Mouse (Mus musculus) hindbrain, postnatal 0 days (tissue): ENCODE data around the gene Taok1. TPM values are rescaled to one million over a fixed set of nuclear protein-coding genes. Genes with fewer than 3 reads are reported as not detected.
"Not testable (repeated sequence)": the region's sequence is repeated elsewhere in the genome, so short reads cannot be mapped to it uniquely, and the experiment has no call there.

Experiments used
- ATAC-seq: fragments of 200-750 bp; cut with Nextera tagmentation; 2 replicates; pipeline ENCODE4 v1.8.0; 2017; ENCODE audit warnings: mild to moderate bottlenecking, moderate TSS enrichment, moderate library complexity
- DNase-seq: peaks from one replicate; pipeline ENCODE4 v3.0.0-alpha.2; 2015; ENCODE audit warnings: low spot score
- H3K27ac ChIP-seq: fragments of 300-500 bp; sonication (generic); 2 replicates; pipeline ENCODE4 v1.5.1; 2014; ENCODE audit warnings: mild to moderate bottlenecking
- H3K27me3 ChIP-seq: fragments of 300-500 bp; sonication (generic); 2 replicates; pipeline ENCODE4 v1.6.1; 2014; ENCODE audit warnings: low read length, mixed read lengths; ENCODE audit not compliant: insufficient read depth
- H3K36me3 ChIP-seq: fragments of 300-500 bp; sonication (generic); 2 replicates; pipeline ENCODE4 v1.6.1; 2014; ENCODE audit warnings: low read length, mixed read lengths; ENCODE audit not compliant: insufficient read depth
- H3K4me1 ChIP-seq: fragments of 300-500 bp; sonication (generic); 2 replicates; pipeline ENCODE4 v1.6.1; 2014; ENCODE audit warnings: antibody characterized with exemption, low read length, mixed read lengths; ENCODE audit not compliant: insufficient read depth
- H3K4me2 ChIP-seq: fragments of 300-500 bp; sonication (generic); 2 replicates; pipeline ENCODE4 v1.6.1; 2014; ENCODE audit warnings: low read depth, mild to moderate bottlenecking, low read length, moderate library complexity, mixed read lengths
- H3K4me3 ChIP-seq: fragments of 300-500 bp; sonication (generic); 2 replicates; pipeline ENCODE4 v1.5.1; 2014; ENCODE audit warnings: low read length
- H3K9ac ChIP-seq: fragments of 300-500 bp; sonication (generic); replicated peaks from 2 replicates; pipeline ENCODE4 v1.6.1; 2014; ENCODE audit warnings: mild to moderate bottlenecking, low read length, moderate library complexity, mixed read lengths
- H3K9me3 ChIP-seq: fragments of 300-500 bp; sonication (generic); 2 replicates; pipeline ENCODE4 v1.6.1; 2016; ENCODE audit warnings: low read length, mixed read lengths
- CTCF ChIP-seq: IDR thresholded peaks from 2 replicates; pipeline ENCODE4 v1.5.1; 2016; ENCODE audit warnings: antibody characterized with exemption, control low read depth, low read depth
- WGBS: fragments of 180-500 bp; shearing (Covaris S2); extraction: QIAGEN DNeasy Blood & Tissue Kit; methylation state at CpG from one replicate; pipeline ENCODE4 v1.1.7; 2014; 5-methylcytosine and 5-hydroxymethylcytosine counted together
- polyA plus RNA-seq: library from polyadenylated mRNA; unstranded; fragments of >200 nt; fragmentation: Nextera tagmentation; extraction: Ambion mirVana; gene quantifications from 2 replicates; pipeline ENCODE4 v1.2.1, GENCODE M21; 2015
- total RNA-seq: library from RNA; depleted of rRNA; stranded (reverse); fragments of >200 nt; gene quantifications from 2 replicates; pipeline ENCODE4 v1.2.3, GENCODE M21; 2014; rRNA removed

Taok1 gene
- total RNA-seq (50.6 and 56.7 TPM in 2 replicates), polyA plus RNA-seq (27.1 and 28.2 TPM in 2 replicates)

GRCm38 (mm10) chr11:77607538-77608455, at the start of gene Taok1:
Gene Taok1, minus strand, starts transcription at chr11:77607815.
- H3K4me3 ChIP-seq: peak within 1 kb of the TSS; percentile 100
- no peak for TF ChIP-seq CTCF
- peak within 1 kb of the TSS; percentile 97 for H3K27ac ChIP-seq
- H3K27me3 ChIP-seq: no peaks in the 10 kb centered on the region
- H3K4me2 ChIP-seq: peak within 1 kb of the TSS; percentile 86
- no peaks in the 10 kb centered on the region for H3K9me3 ChIP-seq
- ATAC-seq (peak; percentile 98), DNase-seq (peak; percentile 99)
- no peaks in the 10 kb centered on the region for H3K36me3 ChIP-seq
- H3K9ac ChIP-seq: peak within 1 kb of the TSS; percentile 99
- 1% methylated on average over 49 of the region's 71 CpGs for WGBS
- H3K4me1 ChIP-seq: 0 out of 2 replicates have a peak, but pooled peaks cover 14% of the 10 kb centered on the region

- not testable (repeated sequence) for H3K27ac ChIP-seq, H3K9me3 ChIP-seq, H3K4me1 ChIP-seq, DNase-seq, H3K27me3 ChIP-seq, H3K4me2 ChIP-seq, H3K4me3 ChIP-seq, H3K9ac ChIP-seq, ATAC-seq, H3K36me3 ChIP-seq
- WGBS: 97% methylated on average over 4 of the region's 4 CpGs
Observed at GRCm38 (mm10) chr11:77653406-77654190, 46.0 kb upstream of the Taok1 start.

DNA sequence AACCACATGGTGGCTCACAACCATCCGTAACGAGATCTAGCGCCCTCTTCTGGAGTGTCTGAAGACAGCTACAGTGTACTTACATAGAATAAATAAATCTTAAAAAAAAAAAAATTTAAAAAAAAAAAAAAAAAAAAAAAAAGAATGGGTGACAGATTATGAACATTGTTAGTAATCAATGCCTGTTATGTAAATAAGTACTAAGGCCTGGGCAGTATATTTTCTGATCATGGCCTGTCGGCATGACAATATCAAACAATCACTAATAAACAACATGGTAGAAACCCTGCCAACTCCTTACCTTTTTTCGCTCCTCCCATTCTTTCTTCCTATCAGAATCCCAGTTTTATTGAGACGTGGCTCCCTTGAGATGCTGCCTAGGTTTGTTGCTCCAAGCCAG, 44.9 kb upstream of the Taok1 start:
- Histone ChIP-seq H3K36me3 (no peaks in the 10 kb centered on the region), H3K27me3 (no peaks in the 10 kb centered on the region), H3K9me3 (no peaks in the 10 kb centered on the region), H3K9ac (no peak overlapping the region), H3K4me1 (no peaks in the 10 kb centered on the region), H3K27ac (no peak overlapping the region), H3K4me2 (no peak overlapping the region), H3K4me3 (no peak overlapping the region)
- WGBS: 61% methylated on average over 6 of the region's 6 CpGs
- TF ChIP-seq CTCF: no peak
- no peak for ATAC-seq
- DNase-seq: no peak

DNA sequence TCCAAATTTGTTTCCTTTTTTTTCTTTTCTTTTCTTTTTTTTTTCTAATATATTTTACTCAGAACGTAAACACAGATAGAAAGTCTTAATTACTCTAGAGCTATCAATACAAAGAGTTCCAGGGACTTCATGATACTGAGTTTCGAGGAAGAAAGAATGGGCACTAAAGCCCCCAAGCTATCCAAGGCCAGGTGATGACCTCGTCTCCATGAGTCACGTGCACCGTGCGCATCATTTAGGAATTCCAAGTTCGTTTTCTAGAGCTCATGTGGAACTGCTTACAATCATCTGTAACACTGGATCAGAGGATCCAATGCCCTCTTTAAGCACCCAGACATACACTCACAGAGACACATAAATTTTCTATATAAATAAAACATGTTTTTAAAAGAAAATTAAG, 41.3 kb upstream of the Taok1 start:
- Histone ChIP-seq H3K27me3 (no peaks in the 10 kb centered on the region), H3K9ac (no peak overlapping the region), H3K4me2 (no peak overlapping the region), H3K4me3 (no peak overlapping the region), H3K27ac (no peak overlapping the region), H3K9me3 (no peaks in the 10 kb centered on the region), H3K36me3 (no peaks in the 10 kb centered on the region), H3K4me1 (no peaks in the 10 kb centered on the region)
- WGBS: 76% methylated on average over 7 of the region's 7 CpGs
- no peak for DNase-seq
- TF ChIP-seq CTCF: no peak
- no peak for ATAC-seq

- no peak for ATAC-seq
- Histone ChIP-seq H3K9ac (no peak overlapping the region), H3K9me3 (no peaks in the 10 kb centered on the region), H3K4me1 (no peaks in the 10 kb centered on the region), H3K4me3 (no peak overlapping the region), H3K4me2 (no peak overlapping the region), H3K36me3 (no peaks in the 10 kb centered on the region), H3K27me3 (no peaks in the 10 kb centered on the region), H3K27ac (no peak overlapping the region)
- TF ChIP-seq CTCF: no peak
- 83% methylated on average over 4 of the region's 4 CpGs for WGBS
- peak; percentile 7 for DNase-seq
Observed at GRCm38 (mm10) chr11:77645481-77645880, 37.9 kb upstream of the Taok1 start.

- no peak overlapping the region for H3K4me2 ChIP-seq
- no peaks in the 10 kb centered on the region for H3K27me3 ChIP-seq
- H3K27ac ChIP-seq: no peak overlapping the region
- no peak overlapping the region for H3K9ac ChIP-seq
- no peaks in the 10 kb centered on the region for H3K9me3 ChIP-seq
- H3K4me3 ChIP-seq: no peak overlapping the region
- TF ChIP-seq CTCF: no peak
- DNase-seq (no peak), ATAC-seq (no peak)
- no peaks in the 10 kb centered on the region for H3K36me3 ChIP-seq
- WGBS: 84% methylated on average over 9 of the region's 9 CpGs
- no peaks in the 10 kb centered on the region for H3K4me1 ChIP-seq
Observed at GRCm38 (mm10) chr11:77641390-77641789, 33.8 kb upstream of the Taok1 start.
